Mouse (Mus musculus): ENCODE data around the gene Zfp46.

The Zfp46 gene

GRCm38 (mm10) chr4:136266716-136267343 is 17.7 kb upstream of the Zfp46 start:
- DNase-seq (ENCODE audit: low read depth), result peak; percentile 85

DNA sequence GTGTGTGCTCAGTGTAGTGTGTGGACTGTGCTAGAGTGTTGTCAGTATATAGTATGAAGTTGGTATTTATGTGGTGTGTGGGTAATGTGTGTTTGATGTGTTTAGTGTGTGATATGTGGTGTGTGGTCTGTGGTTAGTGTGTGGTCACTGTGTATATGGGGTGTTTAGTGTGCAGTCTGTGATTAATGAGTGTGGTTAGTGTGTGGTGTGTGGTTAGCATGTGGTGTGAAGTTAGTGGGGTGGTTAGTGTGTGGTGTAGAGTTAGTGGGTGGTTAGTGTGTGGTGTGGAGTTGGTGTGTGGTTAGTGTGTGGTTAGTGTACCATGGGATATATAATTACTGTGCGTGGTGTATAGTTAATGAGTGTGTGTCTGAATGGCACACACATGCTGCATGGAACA is 15.6 kb upstream of the Zfp46 start:
- peak; percentile 33 for DNase-seq (ENCODE audit: low read depth)

DNA sequence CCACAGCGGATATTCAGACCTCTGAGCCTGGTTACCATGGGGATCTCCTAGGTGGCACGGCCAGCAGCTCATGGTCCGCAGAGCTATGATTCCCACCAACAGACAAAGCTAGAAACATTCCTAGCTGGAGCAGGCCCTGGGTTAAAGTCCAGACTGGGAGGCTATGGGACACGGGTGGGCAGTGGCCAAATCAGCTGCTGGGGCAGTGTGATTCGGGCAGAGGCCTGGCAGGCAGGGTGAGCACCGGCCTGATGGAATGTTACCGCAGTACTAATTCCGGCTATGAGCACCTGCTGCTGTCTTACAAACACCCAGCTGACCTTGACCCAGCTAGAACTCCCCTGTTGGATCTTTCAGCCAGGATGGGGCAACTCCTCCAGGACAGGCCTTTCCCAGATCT is 13.8 kb upstream of the Zfp46 start:
- DNase-seq (ENCODE audit: low read depth), result no peak

- DNase-seq (ENCODE audit: low read depth), result no peak
Measured at GRCm38 (mm10) chr4:136281097-136281496, 3.4 kb upstream of the Zfp46 start.

DNA sequence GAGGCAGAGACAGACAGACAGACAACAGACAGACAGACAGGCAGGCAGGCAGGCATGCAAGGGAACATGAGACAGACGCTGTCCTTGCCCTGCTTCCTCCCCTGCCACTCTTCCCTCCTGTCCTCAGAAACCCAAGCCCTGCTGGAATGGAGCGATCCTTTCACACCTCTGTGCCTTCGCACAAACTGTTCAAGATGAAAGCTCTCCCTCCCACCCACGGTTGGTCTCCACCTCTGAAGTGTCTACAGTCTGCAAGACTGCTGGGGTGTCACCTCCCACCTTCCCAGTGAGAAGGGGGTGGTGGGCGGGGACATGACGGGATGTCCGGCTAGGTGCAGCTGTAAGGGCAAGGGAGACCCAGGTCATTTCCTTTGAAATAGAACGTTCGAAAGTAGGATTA is 2.9 kb upstream of the Zfp46 start:
- DNase-seq (ENCODE audit: low read depth), result no peak

DNA sequence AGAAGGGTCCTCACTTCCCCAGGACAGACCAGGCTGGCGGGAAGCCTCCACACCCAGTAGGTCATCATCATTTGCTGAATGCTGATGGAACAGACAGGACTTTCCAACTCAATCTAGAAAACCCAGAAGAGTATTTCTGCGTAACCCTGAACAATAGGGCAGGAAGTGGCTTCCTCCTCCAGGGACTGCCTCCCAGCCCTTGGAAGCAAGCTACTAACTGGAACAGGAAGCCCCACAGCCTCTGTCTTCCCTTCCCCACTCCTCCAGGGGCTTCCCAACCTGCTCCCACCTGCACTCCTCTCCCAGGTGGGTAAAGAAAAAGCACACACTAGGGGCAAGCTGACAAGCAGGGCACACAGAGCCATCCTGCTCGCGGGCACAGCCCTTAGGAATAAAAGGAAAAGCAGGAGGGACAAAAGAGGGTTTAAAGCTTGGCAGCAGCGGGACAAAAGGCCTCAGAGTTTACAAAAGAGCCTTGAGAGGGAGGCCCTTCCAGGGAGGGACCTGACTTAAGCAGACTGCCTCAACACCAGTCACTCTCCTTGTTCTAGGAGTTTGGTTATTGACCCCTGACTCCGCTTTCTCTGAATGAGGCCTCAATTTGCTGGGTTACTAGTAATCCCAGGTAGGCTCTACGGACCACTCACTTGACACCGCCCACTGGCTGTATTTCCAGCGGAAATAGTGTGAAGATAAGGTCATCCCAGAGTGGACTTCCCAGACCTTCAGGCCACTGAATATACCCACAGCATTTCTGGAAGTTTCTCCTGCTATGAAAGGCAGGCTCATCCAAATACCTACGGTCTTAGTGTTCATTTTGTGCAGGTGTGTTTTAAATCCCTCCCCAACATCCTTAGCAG is 1.6 kb upstream of the Zfp46 start:
- DNase-seq (ENCODE audit: low read depth), result no peak

GRCm38 (mm10) chr4:136283783-136284182 is 700 bp upstream of the Zfp46 start:
- DNase-seq (ENCODE audit: low read depth), result no peak

DNA sequence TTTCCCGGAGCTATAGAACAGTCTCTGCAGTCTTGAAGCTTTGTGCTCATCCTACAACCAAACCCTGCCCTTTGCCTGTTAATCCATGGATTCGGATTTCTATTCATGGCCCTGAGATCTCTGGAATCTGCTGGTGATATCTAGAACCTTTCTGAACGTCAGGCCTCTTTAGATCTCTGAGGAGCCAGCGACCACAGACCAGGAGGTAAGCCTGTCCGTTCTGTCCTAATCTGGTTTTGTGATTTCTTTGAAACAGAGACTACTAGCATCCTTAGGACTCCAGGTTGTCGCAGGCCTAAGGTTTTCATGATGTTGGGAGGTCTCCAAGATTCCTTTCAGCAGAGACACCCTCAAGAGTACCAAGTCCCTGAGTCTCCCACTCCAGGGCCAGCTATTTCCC is 408 bp downstream of the Zfp46 start:
- DNase-seq (ENCODE audit: low read depth), result no peak

DNA sequence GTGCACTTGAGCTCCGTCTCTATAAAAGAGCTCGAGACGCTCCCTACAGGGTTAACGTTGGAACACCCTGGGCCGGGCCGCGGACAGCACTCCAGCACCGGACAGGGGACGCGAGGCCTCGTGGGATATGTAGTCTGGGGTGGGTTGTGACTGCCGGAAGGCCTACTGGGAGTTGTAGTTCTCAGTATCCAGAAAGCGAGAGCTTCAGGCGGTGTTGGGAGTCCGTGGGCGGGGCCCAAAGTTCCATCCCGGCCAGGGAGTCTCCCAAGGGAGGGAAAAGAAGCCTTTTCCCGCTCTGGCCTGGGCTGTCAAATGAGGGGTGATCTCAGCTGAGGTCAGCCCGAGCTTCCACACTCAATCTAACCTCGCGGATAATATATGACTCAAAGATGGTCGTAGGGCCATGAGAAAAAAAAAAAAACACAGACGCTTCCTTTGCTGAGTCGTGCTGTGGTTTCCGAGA is 896 bp downstream of the Zfp46 start:
- peak; percentile 94 for DNase-seq (ENCODE audit: low read depth)

GRCm38 (mm10) chr4:136285811-136286371 is 1.4 kb downstream of the Zfp46 start:
- DNase-seq (ENCODE audit: low read depth), result peak; percentile 98

DNA sequence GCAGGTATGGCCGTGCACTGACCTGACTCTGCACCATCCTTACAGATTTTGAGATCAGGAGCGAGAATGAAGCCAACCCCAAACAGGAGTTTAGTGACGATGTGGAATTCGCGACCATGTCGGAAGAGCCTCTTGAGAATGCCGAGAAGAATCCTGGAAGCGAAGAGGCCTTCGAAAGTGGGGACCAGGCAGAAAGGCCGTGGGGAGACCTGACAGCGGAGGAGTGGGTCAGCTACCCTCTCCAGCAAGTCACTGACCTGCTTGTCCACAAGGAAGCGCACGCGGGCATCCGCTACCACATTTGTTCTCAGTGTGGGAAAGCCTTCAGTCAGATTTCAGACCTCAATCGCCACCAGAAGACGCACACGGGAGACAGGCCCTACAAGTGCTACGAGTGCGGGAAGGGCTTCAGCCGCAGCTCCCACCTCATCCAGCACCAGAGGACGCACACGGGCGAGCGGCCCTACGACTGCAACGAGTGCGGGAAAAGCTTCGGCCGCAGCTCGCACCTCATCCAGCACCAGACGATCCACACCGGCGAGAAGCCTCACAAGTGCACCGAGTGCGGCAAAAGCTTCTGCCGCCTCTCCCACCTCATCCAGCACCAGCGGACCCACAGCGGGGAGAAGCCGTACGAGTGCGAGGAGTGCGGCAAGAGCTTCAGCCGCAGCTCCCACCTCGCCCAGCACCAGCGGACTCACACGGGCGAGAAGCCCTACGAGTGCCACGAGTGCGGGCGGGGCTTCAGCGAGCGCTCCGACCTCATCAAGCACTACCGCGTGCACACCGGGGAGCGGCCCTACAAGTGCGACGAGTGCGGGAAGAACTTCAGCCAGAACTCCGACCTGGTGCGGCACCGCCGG is 5.7 kb downstream of the Zfp46 start:
- DNase-seq (ENCODE audit: low read depth), result no peak

- no peak for DNase-seq (ENCODE audit: low read depth)
Measured at GRCm38 (mm10) chr4:136290781-136291595, 6.5 kb downstream of the Zfp46 start.

DNA sequence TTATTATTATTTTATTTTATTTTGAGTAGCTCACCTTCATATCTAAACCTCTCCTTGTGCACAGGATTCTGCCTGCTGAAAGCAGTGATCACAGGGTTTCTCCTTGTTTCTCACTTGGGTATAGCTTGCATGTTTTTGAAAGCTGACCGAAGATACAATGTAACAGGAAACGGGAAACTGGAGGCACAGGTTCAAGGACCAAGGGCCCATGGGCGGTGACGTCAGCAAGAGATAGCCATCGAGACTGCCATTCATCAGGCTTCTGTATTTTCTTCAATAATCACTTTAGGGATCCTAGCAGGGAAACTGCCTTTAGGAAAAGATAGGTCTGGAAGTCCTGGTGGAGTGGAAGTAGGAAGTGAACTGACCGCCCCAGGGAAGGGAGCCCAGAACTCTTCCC is 7.2 kb downstream of the Zfp46 start:
- no peak for DNase-seq (ENCODE audit: low read depth)

DNA sequence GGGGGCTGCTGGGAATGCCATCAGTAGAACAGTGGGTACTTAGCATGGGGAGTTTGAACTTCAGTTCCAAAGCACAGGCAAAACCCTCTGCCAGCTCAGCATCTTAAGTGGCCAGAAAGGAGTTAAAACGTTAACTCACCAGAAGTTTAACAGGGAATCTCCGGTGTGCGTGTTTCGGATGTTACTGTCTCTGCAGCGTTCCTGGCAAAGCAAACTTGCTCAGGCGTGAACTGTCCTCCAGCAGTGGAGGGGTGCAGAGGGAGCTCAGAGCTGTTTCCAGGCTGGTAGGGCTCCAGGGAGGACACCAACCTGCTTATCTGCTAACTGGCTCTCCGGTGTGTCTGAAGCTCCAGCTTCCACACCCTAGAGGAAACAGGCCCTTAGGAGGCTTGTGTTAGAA is 11.5 kb downstream of the Zfp46 start:
- no peak for DNase-seq (ENCODE audit: low read depth)

DNA sequence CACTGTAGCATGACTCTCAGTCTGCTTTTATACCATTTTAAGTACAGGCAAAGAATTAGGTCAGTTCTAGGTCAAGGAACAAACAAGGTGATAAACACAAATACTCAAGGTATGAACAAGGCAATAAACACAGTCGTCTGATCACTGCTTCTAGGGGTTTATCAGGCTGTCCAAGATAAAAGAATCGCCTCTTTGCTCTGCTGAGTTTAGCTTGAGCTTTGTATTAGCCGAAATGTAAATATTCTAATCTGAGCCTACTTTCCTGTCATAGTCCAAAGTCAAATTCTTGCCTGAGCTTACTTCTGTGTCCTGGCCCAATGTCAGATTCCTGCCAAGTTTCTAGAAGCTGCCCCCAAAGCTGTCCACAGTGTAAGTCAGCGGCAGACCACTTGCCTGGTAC is 18.0 kb downstream of the Zfp46 start:
- no peak for DNase-seq (ENCODE audit: low read depth)

GRCm38 (mm10) chr4:136304181-136304580 is 19.7 kb downstream of the Zfp46 start:
- no peak for DNase-seq (ENCODE audit: low read depth)

DNA sequence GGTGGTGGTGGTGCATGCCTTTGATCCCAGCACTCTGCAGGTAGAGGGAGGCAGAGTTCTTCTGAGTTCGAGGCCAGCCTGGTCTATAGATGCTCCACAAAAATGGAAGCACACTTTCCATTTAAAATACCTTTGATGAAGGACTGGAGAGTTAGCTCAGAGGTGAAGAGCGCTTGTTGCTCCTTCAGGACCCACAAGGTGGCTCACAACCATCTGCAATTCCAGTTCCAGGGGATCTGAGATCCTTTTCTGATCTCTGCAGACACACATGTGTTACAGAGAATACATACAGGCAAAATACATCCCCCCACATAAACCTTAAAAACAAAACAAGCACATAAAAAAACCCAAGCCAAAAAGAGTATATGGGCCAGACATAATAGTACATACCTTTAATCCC is 23.9 kb downstream of the Zfp46 start:
- no peak for DNase-seq (ENCODE audit: low read depth)

DNA sequence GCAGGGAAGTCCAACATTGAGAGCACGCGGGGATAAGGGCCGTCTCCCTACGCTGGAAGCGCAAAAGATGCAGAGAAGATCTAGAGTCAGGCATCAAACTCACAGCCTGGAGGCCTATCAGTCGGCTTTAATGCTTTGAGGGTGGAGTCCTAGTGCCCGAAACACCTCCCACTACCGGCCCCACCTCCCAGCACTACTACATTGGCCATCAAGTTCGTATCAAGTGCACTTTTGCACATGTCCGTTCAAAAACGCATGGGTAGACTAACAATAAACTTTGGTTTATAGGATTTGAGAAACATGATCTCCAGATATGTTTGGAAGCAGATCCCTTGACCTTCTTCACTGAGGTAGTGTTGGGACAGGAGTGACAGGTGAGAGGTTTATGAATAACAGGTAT is 25.3 kb downstream of the Zfp46 start:
- peak; percentile 88 for DNase-seq (ENCODE audit: low read depth)

GRCm38 (mm10) chr4:136310229-136311041 is 26.0 kb downstream of the Zfp46 start, which contains the start of gene Hnrnpr:
Gene Hnrnpr, plus strand, starts transcription at chr4:136310942.
- DNase-seq (ENCODE audit: low read depth), result peak; percentile 99

Data from induced T-regulatory cell, adult 2 months (primary cell).